Mouse (Mus musculus) brain, adult 2 months (tissue): ENCODE measurements around the gene Fam83g.
"Not testable (repeated sequence)": the region's sequence is repeated elsewhere in the genome, so short reads cannot be mapped to it uniquely, and the experiment has no call there.

Source experiments
- DNase-seq: peaks from one replicate; pipeline ENCODE4 v3.0.0; 2011; ENCODE audit warnings: low read depth, low spot score

Gene Fam83g

GRCm38 (mm10) chr11:61683907-61684731 lies at the start of gene Fam83g:
TSS of gene Fam83g (plus strand) at chr11:61684091.
- no peak for DNase-seq

GRCm38 (mm10) chr11:61636309-61636708 lies 47.6 kb upstream of the Fam83g start:
- DNase-seq: not testable (repeated sequence)

- DNase-seq: no peak
Measured at GRCm38 (mm10) chr11:61637413-61637812, 46.5 kb upstream of the Fam83g start.

GRCm38 (mm10) chr11:61637856-61638255 lies 46.0 kb upstream of the Fam83g start:
- DNase-seq: no peak

GRCm38 (mm10) chr11:61638764-61639536 lies 44.9 kb upstream of the Fam83g start:
- DNase-seq: no peak

GRCm38 (mm10) chr11:61639601-61640177 lies 44.2 kb upstream of the Fam83g start:
- DNase-seq: no peak

- DNase-seq: not testable (repeated sequence)
Measured at GRCm38 (mm10) chr11:61640585-61640984, 43.3 kb upstream of the Fam83g start.

- DNase-seq: no peak
Measured at GRCm38 (mm10) chr11:61642106-61642505, 41.8 kb upstream of the Fam83g start.

- no peak for DNase-seq
Measured at GRCm38 (mm10) chr11:61643184-61643961, 40.5 kb upstream of the Fam83g start.

GRCm38 (mm10) chr11:61644576-61645326 lies 39.1 kb upstream of the Fam83g start:
- peak; percentile 87 for DNase-seq

- no peak for DNase-seq
Measured at GRCm38 (mm10) chr11:61645357-61645857, 38.5 kb upstream of the Fam83g start.

GRCm38 (mm10) chr11:61646499-61647039 lies 37.3 kb upstream of the Fam83g start:
- no peak for DNase-seq

- no peak for DNase-seq
Measured at GRCm38 (mm10) chr11:61647110-61647910, 36.6 kb upstream of the Fam83g start.

GRCm38 (mm10) chr11:61647956-61648748 lies 35.7 kb upstream of the Fam83g start:
- peak; percentile 43 for DNase-seq

GRCm38 (mm10) chr11:61648749-61649115 lies 35.2 kb upstream of the Fam83g start:
- DNase-seq: peak; percentile 81

- DNase-seq: no peak
Measured at GRCm38 (mm10) chr11:61649163-61649580, 34.7 kb upstream of the Fam83g start.

GRCm38 (mm10) chr11:61649626-61650025 lies 34.3 kb upstream of the Fam83g start:
- no peak for DNase-seq

GRCm38 (mm10) chr11:61650470-61651265 lies 33.2 kb upstream of the Fam83g start:
- DNase-seq: no peak
